Mouse (Mus musculus): ENCODE measurements around the gene Camsap2. TPM values are rescaled to one million over a fixed set of nuclear protein-coding genes. Genes with fewer than 3 reads are reported as not detected.

The Camsap2 gene
- total and polyA plus RNA-seq, 3 experiments: 7.6 to 38.3 (median 10.7) TPM

- Histone ChIP-seq H3K79me2 (ENCODE audit: control insufficient read depth, insufficient read depth, low read length, poor library complexity) (peaks cover 4% of the 10 kb centered on the region; the same call in 1 of the 2 replicates), H3K4me1 (ENCODE audit: control insufficient read depth in 1 of 2, insufficient read depth in 2 of 2, low read length in 2 of 2) (peaks cover 0 to 6% of the 10 kb centered on the region in 2 experiments; a peak in 2 of 4 replicates), H3K27me3 (ENCODE audit: control insufficient read depth in 1 of 2, insufficient read depth in 2 of 2, low read length in 2 of 2) (no peaks in the 10 kb centered on the region), H3K4me3 (ENCODE audit: control insufficient read depth in 1 of 2, insufficient read depth in 1 of 2, low read depth in 2 of 2, low read length in 2 of 2) (no peak overlapping the region), H3K36me3 (ENCODE audit: control insufficient read depth in 1 of 2, insufficient read depth in 2 of 2, low read length in 2 of 2) (peaks cover 0 to 2% of the 10 kb centered on the region in 2 experiments; a peak in 3 of 4 replicates), H3K9ac (ENCODE audit: control insufficient read depth, low read depth, low read length, poor library complexity, severe bottlenecking) (no peak overlapping the region), H3K27ac (ENCODE audit: control insufficient read depth, low read depth, low read length) (no peak overlapping the region), H3K9me3 (replicated peaks; ENCODE audit: insufficient read depth, low read length) (no peaks in the 10 kb centered on the region)
- TF ChIP-seq ZC3H11A (IDR thresholded peaks at IDR 0.05; ENCODE audit: low read depth, low read length): peak; percentile 29
- peak; percentile 55 for TF ChIP-seq RAD21 (IDR thresholded peaks at IDR 0.05; ENCODE audit: low read depth, low read length)
- no peak for TF ChIP-seq TCF12 (IDR thresholded peaks at IDR 0.05; ENCODE audit: low read depth, low read length)
- TF ChIP-seq KAT2A (conservative IDR thresholded peaks at IDR 0.05; ENCODE audit: low read depth, low read length): no peak
- peak; percentile 76 for TF ChIP-seq SMC3 (IDR thresholded peaks at IDR 0.05; ENCODE audit: low read depth, low read length)
- peak in 2 of 3 experiments; percentile 30 to 65; a peak in 4 of 6 replicates for TF ChIP-seq CTCF (IDR thresholded peaks at IDR 0.05 in 2 of 3, conservative IDR thresholded peaks at IDR 0.05 in 1 of 3; ENCODE audit: control insufficient read depth in 1 of 3, insufficient read depth in 1 of 3, low read depth in 2 of 3, low read length in 3 of 3, poor library complexity in 1 of 3, severe bottlenecking in 1 of 3)
- TF ChIP-seq CHD2 (IDR thresholded peaks at IDR 0.05; ENCODE audit: low read length): no peak
- TF ChIP-seq MAX (IDR thresholded peaks at IDR 0.05; ENCODE audit: low read length): no peak
- peak; percentile 58 for DNase-seq (ENCODE audit: low read depth, low spot score)
Observed at GRCm38 (mm10) chr1:136306424-136306823, 39.5 kb downstream of the Camsap2 start.

- Histone ChIP-seq H3K4me1 (ENCODE audit: control insufficient read depth in 1 of 2, insufficient read depth in 2 of 2, low read length in 2 of 2) (no peaks in the 10 kb centered on the region), H3K79me2 (ENCODE audit: control insufficient read depth, insufficient read depth, low read length, poor library complexity) (no peaks in the 10 kb centered on the region), H3K27me3 (ENCODE audit: control insufficient read depth in 1 of 2, insufficient read depth in 2 of 2, low read length in 2 of 2) (no peaks in the 10 kb centered on the region), H3K4me3 (ENCODE audit: control insufficient read depth in 1 of 2, insufficient read depth in 1 of 2, low read depth in 2 of 2, low read length in 2 of 2) (no peak overlapping the region), H3K9me3 (replicated peaks; ENCODE audit: insufficient read depth, low read length) (no peaks in the 10 kb centered on the region), H3K36me3 (ENCODE audit: control insufficient read depth in 1 of 2, insufficient read depth in 2 of 2, low read length in 2 of 2) (no peaks in the 10 kb centered on the region), H3K27ac (ENCODE audit: control insufficient read depth, low read depth, low read length) (no peak overlapping the region), H3K9ac (ENCODE audit: control insufficient read depth, low read depth, low read length, poor library complexity, severe bottlenecking) (no peak overlapping the region)
- DNase-seq (ENCODE audit: low read depth, low spot score): no peak
- TF ChIP-seq SIN3A (IDR thresholded peaks at IDR 0.05; ENCODE audit: low read length): no peak
- TF ChIP-seq KAT2A (conservative IDR thresholded peaks at IDR 0.05; ENCODE audit: low read depth, low read length): no peak
- TF ChIP-seq POLR2AphosphoS5 (IDR thresholded peaks at IDR 0.05; ENCODE audit: borderline replicate concordance, low read depth, low read length): no peak
- TF ChIP-seq NELFE (IDR thresholded peaks at IDR 0.05; ENCODE audit: low read depth, low read length): no peak
- TF ChIP-seq RAD21 (IDR thresholded peaks at IDR 0.05; ENCODE audit: low read depth, low read length): no peak
- TF ChIP-seq EP300 (IDR thresholded peaks at IDR 0.05; ENCODE audit: low read depth in 1 of 2, low read length in 2 of 2): no peak
- TF ChIP-seq ELF1 (IDR thresholded peaks at IDR 0.05; ENCODE audit: low read depth, low read length): no peak
- no peak for TF ChIP-seq ZMIZ1 (IDR thresholded peaks at IDR 0.05; ENCODE audit: low read depth, low read length)
- TF ChIP-seq ZNF384 (IDR thresholded peaks at IDR 0.05; ENCODE audit: low read depth, low read length): no peak
- no peak for TF ChIP-seq TCF12 (IDR thresholded peaks at IDR 0.05; ENCODE audit: low read depth, low read length)
- no peak for TF ChIP-seq TAL1 (IDR thresholded peaks at IDR 0.05; ENCODE audit: low read length)
- no peak for TF ChIP-seq POLR2AphosphoS2 (IDR thresholded peaks at IDR 0.05; ENCODE audit: low read length)
- no peak for TF ChIP-seq MEF2A (IDR thresholded peaks at IDR 0.05; ENCODE audit: extremely low read depth, insufficient replicate concordance, low read depth, low read length, poor library complexity, severe bottlenecking)
- TF ChIP-seq POLR2A (IDR thresholded peaks at IDR 0.05; ENCODE audit: control insufficient read depth in 1 of 2, insufficient read depth in 1 of 2, low read depth in 1 of 2, low read length in 2 of 2, poor library complexity in 1 of 2): no peak
- no peak for TF ChIP-seq JUND (IDR thresholded peaks at IDR 0.05; ENCODE audit: low read depth, low read length)
- TF ChIP-seq GABPA (IDR thresholded peaks at IDR 0.05; ENCODE audit: low read depth, low read length): no peak
- TF ChIP-seq MAFK (IDR thresholded peaks at IDR 0.05; ENCODE audit: borderline replicate concordance, low read depth, low read length): no peak
- TF ChIP-seq MYB (IDR thresholded peaks at IDR 0.05; ENCODE audit: low read depth, low read length): no peak
Observed at GRCm38 (mm10) chr1:136293961-136294360, 51.9 kb downstream of the Camsap2 start.

Measured in MEL (cell line).